Mouse (Mus musculus) olfactory bulb, adult 2 months (tissue): ENCODE results near the gene Synm.

Experiments used
- CTCF ChIP-seq: fragments of 200-500 bp; IDR thresholded peaks from 2 replicates; pipeline ENCODE4 v1.5.1; 2012; ENCODE audit warnings: low read depth, mild to moderate bottlenecking, low read length, moderate library complexity; ENCODE audit not compliant: insufficient read depth
- POLR2A ChIP-seq: fragments of 200-500 bp; IDR thresholded peaks from 2 replicates; pipeline ENCODE4 v1.6.1; 2012; ENCODE audit warnings: mild to moderate bottlenecking, low read depth, low read length, moderate library complexity; ENCODE audit not compliant: insufficient read depth

DNA sequence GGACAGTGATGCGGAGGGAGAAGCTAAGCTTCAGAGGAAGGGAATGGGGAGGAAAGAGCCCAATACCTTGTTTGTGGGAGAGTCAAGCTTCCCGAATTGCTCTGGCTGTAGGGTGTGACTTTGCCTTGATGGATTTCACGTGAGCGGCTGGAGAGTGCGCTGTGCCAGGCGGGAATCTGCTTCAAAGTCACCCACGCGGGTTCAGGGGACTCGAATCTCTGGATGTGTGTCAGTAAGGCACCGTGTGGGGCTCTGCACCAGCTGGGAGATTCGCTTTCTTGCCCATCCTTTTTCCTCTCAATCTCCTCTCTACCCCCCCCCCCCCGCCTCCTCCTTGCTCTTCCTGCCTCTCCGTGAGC is 44.3 kb upstream of the Synm start:
- TF ChIP-seq CTCF (no peak), POLR2A (no peak)
